Mouse (Mus musculus): ENCODE measurements around the gene Gm266.

- no peak for TF ChIP-seq CTCF (IDR thresholded peaks at IDR 0.05; ENCODE audit: low read depth)
- TF ChIP-seq EP300 (IDR thresholded peaks at IDR 0.05; ENCODE audit: low read depth), result no peak
These were observed 35.3 kb downstream of the Gm266 start for GRCm38 (mm10) chr12:111450359-111450758.

Data from heart, postnatal 0 days (tissue).